Mouse (Mus musculus): ENCODE results near the gene Ext2. TPM values are rescaled to one million over a fixed set of nuclear protein-coding genes. Genes with fewer than 3 reads are reported as not detected.

Ext2 gene
- polyA plus RNA-seq, 1 experiment from 2014 or later = 68.0 TPM

DNA sequence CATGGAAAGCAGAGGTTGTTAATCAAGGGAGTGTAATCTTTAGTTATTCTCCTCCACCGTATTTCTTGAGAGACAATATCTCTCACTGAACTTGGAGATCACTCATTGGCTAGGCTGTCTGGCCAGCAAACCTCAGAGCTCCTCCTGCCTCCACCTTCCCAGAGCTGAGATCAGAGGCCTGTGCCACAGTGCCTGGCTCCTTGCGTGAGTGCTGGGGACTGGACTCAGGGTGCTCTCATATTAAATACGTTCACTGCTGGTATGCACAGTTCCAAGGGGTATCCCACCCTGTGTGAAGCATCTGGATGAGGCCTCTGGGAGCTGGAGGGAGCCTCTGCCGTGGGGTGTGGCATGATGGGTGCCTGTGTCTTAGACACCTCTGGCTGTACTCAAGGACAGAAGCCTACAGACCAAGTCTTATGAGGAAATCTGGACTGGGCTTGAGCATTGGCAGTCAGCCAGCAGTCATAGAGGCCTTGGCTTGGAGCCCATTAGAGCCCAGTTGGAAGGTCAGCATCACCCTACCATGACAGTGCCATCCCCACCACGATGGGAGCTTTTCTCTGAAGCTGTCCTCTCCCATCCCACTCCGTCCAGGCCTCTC, 162.6 kb downstream of the Ext2 start:
- Histone ChIP-seq H3K9ac (ENCODE audit: low read depth, low read length) (no peak overlapping the region), H3K36me3 (ENCODE audit: control insufficient read depth, insufficient read depth, low read length) (no peaks in the 10 kb centered on the region), H3K4me2 (no peak overlapping the region), H3K4me3 (ENCODE audit: low read depth, low read length) (no peak overlapping the region), H3K27me3 (replicated peaks; ENCODE audit: control insufficient read depth, insufficient read depth, low read length) (0 out of 2 replicates have a peak, but pooled peaks cover 6% of the 10 kb centered on the region), H3K4me1 (replicated peaks; ENCODE audit: control insufficient read depth, insufficient read depth, low read length) (no peaks in the 10 kb centered on the region), H3K27ac (ENCODE audit: low read depth, low read length) (no peak overlapping the region), H3K9me3 (ENCODE audit: control insufficient read depth, low read length) (no peaks in the 10 kb centered on the region)
- 71% methylated on average over 6 of the region's 6 CpGs for WGBS
- DNase-seq (ENCODE audit: low spot score) (no peak), ATAC-seq (replicated peaks; ENCODE audit: low FRiP score) (no peak)

DNA sequence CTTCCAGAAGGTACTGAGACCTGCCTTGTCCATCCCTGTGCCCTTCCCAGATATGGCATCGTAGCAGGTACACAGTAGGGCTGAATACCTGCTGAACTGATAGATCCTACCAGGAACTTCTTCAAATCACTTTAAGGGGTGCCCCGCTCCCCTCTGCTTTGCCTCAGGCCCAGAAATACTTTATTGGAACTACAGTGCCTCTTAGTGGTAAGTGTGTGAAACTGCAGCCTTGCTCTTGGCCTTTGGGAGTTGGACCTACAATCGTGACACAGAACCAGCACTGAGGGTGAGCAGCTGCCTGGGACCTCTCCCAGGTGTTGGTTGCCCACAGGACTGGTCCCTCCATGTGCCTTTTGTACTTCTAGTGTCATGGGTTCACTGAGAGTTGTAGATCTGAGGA, 163.4 kb downstream of the Ext2 start:
- ATAC-seq (replicated peaks; ENCODE audit: low FRiP score) (no peak), DNase-seq (ENCODE audit: low spot score) (no peak)
- Histone ChIP-seq H3K27ac (ENCODE audit: low read depth, low read length) (no peak overlapping the region), H3K27me3 (replicated peaks; ENCODE audit: control insufficient read depth, insufficient read depth, low read length) (0 out of 2 replicates have a peak, but pooled peaks cover 6% of the 10 kb centered on the region), H3K4me1 (replicated peaks; ENCODE audit: control insufficient read depth, insufficient read depth, low read length) (no peaks in the 10 kb centered on the region), H3K9ac (ENCODE audit: low read depth, low read length) (no peak overlapping the region), H3K9me3 (ENCODE audit: control insufficient read depth, low read length) (no peaks in the 10 kb centered on the region), H3K4me3 (ENCODE audit: low read depth, low read length) (no peak overlapping the region), H3K36me3 (ENCODE audit: control insufficient read depth, insufficient read depth, low read length) (no peaks in the 10 kb centered on the region), H3K4me2 (no peak overlapping the region)
- 22% methylated on average over 3 of the region's 3 CpGs for WGBS

DNA sequence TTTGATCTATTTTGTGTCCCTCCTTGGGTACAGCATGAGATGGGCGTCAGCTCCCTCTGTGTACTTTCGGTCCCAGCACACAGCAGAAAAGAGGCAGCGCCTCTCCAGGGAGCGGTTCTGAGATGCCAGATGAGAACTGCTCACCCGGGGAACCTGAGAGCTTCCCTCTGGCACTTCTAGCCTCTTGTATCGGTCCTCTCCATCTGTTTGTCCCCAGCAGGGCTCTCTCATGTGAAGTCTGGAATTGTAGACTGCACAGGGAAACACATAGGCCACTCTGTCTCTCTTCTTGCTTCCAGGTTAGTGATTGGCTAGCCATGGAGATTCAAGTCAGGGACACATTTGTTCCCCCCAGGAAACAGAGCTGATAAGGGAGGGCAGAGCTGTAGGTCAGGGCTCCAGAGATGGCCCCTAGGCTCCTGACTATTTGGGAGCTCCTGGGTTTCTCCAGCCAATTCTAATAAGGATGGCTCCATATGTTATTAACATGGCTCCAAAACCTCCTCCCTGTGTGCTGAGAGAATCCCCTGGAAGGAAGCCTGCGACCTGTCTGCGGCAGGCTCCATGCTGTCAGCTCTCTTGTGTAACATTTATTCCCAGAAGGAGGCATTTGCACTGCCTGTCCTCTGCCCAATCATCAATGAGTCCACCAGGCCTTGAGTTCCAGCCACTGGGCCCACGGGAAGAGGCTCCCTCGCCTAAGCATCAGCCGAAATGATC, 167.9 kb downstream of the Ext2 start:
- H3K27me3 ChIP-seq (replicated peaks; ENCODE audit: control insufficient read depth, insufficient read depth, low read length) = peaks cover 33% of the 10 kb centered on the region
- WGBS = 56% methylated on average over 11 of the region's 11 CpGs
- H3K4me3 ChIP-seq (ENCODE audit: low read depth, low read length) = no peak overlapping the region
- H3K4me1 ChIP-seq (replicated peaks; ENCODE audit: control insufficient read depth, insufficient read depth, low read length) = no peaks in the 10 kb centered on the region
- no peak overlapping the region for H3K9ac ChIP-seq (ENCODE audit: low read depth, low read length)
- no peak for ATAC-seq (replicated peaks; ENCODE audit: low FRiP score)
- no peak overlapping the region for H3K27ac ChIP-seq (ENCODE audit: low read depth, low read length)
- H3K36me3 ChIP-seq (ENCODE audit: control insufficient read depth, insufficient read depth, low read length) = no peaks in the 10 kb centered on the region
- no peaks in the 10 kb centered on the region for H3K9me3 ChIP-seq (ENCODE audit: control insufficient read depth, low read length)
- H3K4me2 ChIP-seq = no peak overlapping the region
- DNase-seq (ENCODE audit: low spot score) = no peak

DNA sequence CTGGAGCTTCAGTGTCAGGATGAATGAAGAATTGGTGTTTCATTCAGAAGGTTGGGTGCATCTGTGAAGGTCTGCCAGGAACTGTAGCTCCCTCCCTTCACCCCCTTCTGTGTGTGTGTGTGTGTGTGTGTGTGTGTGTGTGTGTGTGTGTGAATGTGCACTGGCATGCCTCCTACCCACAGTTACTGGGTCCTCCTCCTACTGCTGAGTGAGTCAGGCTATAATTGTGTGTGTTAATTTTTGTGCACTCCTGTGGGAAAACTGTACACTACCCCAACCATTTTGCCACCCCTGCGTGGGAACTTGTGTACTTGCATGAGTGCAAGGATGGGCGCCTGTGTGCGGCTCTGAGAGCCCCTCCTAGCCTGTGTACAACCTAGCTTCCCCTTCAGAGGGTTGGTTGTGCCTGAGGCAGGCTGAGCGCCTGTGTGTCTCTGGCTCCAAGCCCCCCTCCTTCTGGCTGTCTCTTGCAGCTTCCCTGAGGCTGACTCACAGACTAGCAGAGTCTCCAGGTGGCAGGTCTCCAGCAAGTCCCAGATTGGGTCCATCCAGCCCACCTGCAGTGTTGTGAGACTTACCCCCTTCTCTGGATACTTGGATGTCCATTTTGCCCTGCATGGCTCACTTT, 173.0 kb downstream of the Ext2 start:
- no peaks in the 10 kb centered on the region for H3K36me3 ChIP-seq (ENCODE audit: control insufficient read depth, insufficient read depth, low read length)
- no peak for ATAC-seq (replicated peaks; ENCODE audit: low FRiP score)
- 37% methylated on average over 4 of the region's 4 CpGs for WGBS

DNA sequence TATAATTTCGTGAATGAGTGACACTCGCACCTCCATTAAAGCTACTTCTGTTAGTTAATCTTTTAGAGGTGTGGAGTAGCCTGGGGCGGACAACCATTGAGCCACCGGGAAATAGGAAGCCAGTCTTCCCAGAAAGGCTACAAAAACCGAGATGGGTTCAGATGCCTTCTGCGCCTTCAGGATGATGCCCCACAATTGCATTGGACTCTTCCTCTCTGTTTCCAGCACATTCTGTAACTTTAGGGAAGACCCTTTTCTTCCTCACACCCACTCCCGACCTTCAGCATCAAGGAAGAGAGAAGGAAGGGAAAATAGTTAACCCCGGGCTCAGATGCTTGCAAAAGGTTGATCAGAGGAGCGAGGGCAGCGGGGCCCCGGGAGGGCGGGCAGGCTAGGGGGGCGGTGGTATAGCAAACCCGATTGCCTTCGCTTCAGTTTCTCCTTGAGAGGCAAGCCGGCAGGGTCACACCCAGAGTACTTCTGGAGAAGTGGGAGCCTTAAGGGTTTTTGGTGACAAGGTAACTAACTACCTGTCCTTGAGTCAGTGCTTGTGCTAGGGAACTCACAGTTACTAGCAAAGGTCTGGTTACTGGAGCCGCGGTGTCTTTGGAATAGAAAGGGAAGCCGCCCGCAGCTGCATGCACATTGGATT, 174.3 kb downstream of the Ext2 start:
- Histone ChIP-seq H3K27me3 (replicated peaks; ENCODE audit: control insufficient read depth, insufficient read depth, low read length) (peaks cover 92% of the 10 kb centered on the region), H3K27ac (ENCODE audit: low read depth, low read length) (no peak overlapping the region), H3K36me3 (ENCODE audit: control insufficient read depth, insufficient read depth, low read length) (no peaks in the 10 kb centered on the region), H3K4me3 (ENCODE audit: low read depth, low read length) (no peak overlapping the region), H3K9ac (ENCODE audit: low read depth, low read length) (no peak overlapping the region), H3K9me3 (ENCODE audit: control insufficient read depth, low read length) (no peaks in the 10 kb centered on the region), H3K4me1 (replicated peaks; ENCODE audit: control insufficient read depth, insufficient read depth, low read length) (peaks cover 2% of the 10 kb centered on the region; the same call in 1 of the 2 replicates), H3K4me2 (no peak overlapping the region)
- DNase-seq (ENCODE audit: low spot score) (no peak), ATAC-seq (replicated peaks; ENCODE audit: low FRiP score) (no peak)
- 3% methylated on average over 20 of the region's 20 CpGs for WGBS

More for the DNA sequence above, 173.0 kb downstream of the Ext2 start:
- Histone ChIP-seq H3K4me3 (ENCODE audit: low read depth, low read length) (no peak overlapping the region), H3K4me2 (no peak overlapping the region), H3K27me3 (replicated peaks; ENCODE audit: control insufficient read depth, insufficient read depth, low read length) (peaks cover 79% of the 10 kb centered on the region), H3K4me1 (replicated peaks; ENCODE audit: control insufficient read depth, insufficient read depth, low read length) (peaks cover 2% of the 10 kb centered on the region; the same call in 1 of the 2 replicates), H3K9me3 (ENCODE audit: control insufficient read depth, low read length) (no peaks in the 10 kb centered on the region), H3K9ac (ENCODE audit: low read depth, low read length) (no peak overlapping the region), H3K27ac (ENCODE audit: low read depth, low read length) (no peak overlapping the region)
- no peak for DNase-seq (ENCODE audit: low spot score)

DNA sequence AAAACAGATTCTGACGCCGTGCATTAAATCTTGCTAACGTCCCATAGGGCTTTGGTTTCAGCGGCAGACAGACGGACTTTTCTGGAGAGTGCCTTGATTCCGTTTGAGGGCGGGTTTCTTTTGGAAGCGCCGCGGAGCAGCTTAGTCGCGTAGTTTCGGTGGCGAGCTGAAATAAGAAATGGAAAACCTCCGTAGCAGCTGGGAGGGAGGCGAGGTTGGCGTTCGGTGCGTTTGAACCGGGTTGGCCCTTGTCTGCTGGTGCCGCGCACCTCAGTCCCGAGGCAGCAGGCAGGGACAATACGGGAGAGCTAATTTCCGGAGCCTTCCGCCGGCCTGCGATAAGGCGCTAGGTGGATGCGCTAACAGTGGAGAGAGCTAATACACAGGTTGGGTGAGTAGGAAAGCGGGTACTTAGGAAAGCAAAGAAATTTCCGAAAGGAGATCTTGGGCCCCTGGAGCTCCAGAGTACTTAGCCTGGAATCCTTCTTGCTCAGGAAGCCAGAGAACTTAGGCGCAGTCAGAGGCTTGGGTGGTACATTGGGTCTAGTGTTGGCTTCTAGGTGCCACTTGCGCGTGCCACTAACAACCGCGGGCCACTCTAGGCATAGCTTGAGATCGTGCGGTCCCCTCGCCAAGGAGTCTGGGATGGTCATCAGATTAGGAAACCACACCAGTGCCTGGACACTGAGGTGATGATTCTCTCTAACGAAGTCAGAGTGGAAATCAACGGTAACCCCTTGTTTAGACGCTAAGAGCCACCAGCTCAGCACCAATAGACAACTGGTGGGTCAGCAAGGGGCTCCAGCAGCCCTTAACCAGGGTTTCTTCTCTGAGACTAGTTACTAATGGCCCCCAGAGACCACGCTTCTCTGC, 175.1 kb downstream of the Ext2 start:
- H3K9ac ChIP-seq (ENCODE audit: low read depth, low read length) = no peak overlapping the region
- peak; percentile 51 for DNase-seq (ENCODE audit: low spot score)
- H3K4me2 ChIP-seq = peak overlapping the region; percentile 43
- H3K27me3 ChIP-seq (replicated peaks; ENCODE audit: control insufficient read depth, insufficient read depth, low read length) = peaks cover 97% of the 10 kb centered on the region
- no peak overlapping the region for H3K27ac ChIP-seq (ENCODE audit: low read depth, low read length)
- 2% methylated on average over 44 of the region's 44 CpGs for WGBS
- H3K36me3 ChIP-seq (ENCODE audit: control insufficient read depth, insufficient read depth, low read length) = no peaks in the 10 kb centered on the region
- ATAC-seq (replicated peaks; ENCODE audit: low FRiP score) = no peak
- no peaks in the 10 kb centered on the region for H3K9me3 ChIP-seq (ENCODE audit: control insufficient read depth, low read length)
- H3K4me3 ChIP-seq (ENCODE audit: low read depth, low read length) = peak overlapping the region; percentile 23
- H3K4me1 ChIP-seq (replicated peaks; ENCODE audit: control insufficient read depth, insufficient read depth, low read length) = peaks cover 2% of the 10 kb centered on the region; the same call in 1 of the 2 replicates

DNA sequence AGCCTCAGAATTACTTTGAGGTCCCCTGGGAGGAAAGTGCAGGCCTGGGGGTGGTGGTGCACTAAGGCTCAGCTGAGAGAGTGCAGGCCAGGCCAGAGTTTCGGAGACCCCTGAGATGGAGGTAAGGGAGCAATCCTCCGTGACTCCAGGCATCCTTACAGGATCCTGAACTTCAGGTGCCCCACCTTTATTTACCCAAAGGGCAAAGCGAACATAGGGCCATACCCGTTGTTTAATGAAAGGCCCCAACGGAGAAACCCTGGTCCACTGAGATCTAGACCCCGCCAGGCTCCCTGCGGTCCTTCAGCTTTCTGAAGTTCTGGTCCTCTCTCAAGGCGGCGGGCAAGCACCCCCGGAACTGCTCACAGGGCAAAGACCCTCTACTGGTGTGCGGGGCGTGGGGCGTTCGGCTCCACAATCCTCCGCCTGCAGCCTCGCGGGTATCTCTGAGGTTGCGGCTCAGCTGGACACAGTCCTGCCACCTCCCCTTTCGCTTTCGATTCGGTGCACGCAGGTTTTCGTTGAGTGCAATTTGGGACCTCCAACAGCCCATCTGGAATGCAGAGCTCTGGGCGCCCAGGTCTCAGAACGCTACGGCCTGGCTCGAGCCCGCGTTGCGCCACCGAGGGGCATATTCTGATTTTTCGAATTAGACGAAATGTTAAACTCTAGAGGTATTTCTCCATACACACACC, 176.6 kb downstream of the Ext2 start:
- DNase-seq (ENCODE audit: low spot score) = peak; percentile 51
- Histone ChIP-seq H3K4me3 (ENCODE audit: low read depth, low read length) (peak overlapping the region; percentile 42), H3K4me1 (replicated peaks; ENCODE audit: control insufficient read depth, insufficient read depth, low read length) (peaks cover 2% of the 10 kb centered on the region; the same call in 1 of the 2 replicates), H3K27ac (ENCODE audit: low read depth, low read length) (no peak overlapping the region), H3K9ac (ENCODE audit: low read depth, low read length) (no peak overlapping the region), H3K9me3 (ENCODE audit: control insufficient read depth, low read length) (no peaks in the 10 kb centered on the region), H3K27me3 (replicated peaks; ENCODE audit: control insufficient read depth, insufficient read depth, low read length) (peaks cover 100% of the 10 kb centered on the region), H3K36me3 (ENCODE audit: control insufficient read depth, insufficient read depth, low read length) (no peaks in the 10 kb centered on the region), H3K4me2 (peak overlapping the region; percentile 58)
- no peak for ATAC-seq (replicated peaks; ENCODE audit: low FRiP score)
- WGBS = 3% methylated on average over 33 of the region's 33 CpGs
